Mouse (Mus musculus) central nervous system, embryonic 11.5 days (tissue): ENCODE measurements around the gene Gm20823. TPM values are rescaled to one million over a fixed set of nuclear protein-coding genes. Genes with fewer than 3 reads are reported as not detected.

Experiments
- polyA plus RNA-seq: library from polyadenylated mRNA; depleted of rRNA; stranded (reverse); fragments of >200 nt; gene quantifications from 2 replicates; pipeline ENCODE4 v1.2.3, GENCODE M21; 2012; rRNA removed

Gm20823 gene
- polyA plus RNA-seq, result not detected in 2 replicates

GRCm38 (mm10) chrY:62464745-62465144 lies at the start of gene Gm20823:
Gene Gm20823 (minus strand): TSS chrY:62464845.

